Mouse (Mus musculus): ENCODE data around the gene Pskh1. TPM values are rescaled to one million over a fixed set of nuclear protein-coding genes. Genes with fewer than 3 reads are reported as not detected.

Gene Pskh1
- total RNA-seq, 2 experiments from 2014 or later = 6.6 to 8.7 TPM

DNA sequence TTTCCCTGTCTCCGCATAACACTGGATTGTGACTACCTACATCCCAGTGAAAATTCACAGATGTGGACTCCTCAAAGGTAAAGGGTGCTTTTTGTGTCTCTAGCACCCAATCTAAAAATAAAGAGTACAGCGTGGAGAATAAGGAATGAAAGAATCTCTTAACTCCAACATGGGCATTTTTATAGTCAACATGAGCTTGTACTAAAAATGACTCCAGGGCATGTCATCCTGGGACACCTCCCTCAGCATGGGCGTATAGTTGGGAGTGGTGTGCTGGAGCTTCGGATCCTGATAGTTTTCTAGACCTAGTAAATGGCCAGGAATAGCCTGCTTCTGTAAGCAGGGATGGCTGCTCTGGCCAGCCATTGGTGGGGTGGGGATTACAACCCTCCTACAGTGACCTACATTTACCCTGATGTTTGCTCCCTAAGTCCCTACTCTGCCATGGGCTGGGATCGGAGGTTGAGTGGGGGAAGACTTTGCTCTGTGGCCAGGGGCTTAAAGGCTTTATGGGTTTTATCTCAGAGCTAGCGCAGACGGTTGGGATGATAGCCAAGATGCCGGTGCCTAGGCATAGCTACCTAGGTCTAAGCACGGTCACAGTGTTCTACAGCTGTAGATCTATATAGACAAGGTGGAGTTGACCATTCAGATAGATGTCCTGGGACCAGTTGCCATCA lies 2.3 kb upstream of the Pskh1 start:
- DNase-seq (ENCODE audit: extremely low spot score in 1 of 2, low spot score in 2 of 2) = no peak
- H3K27ac ChIP-seq = no peak overlapping the region
- TF ChIP-seq CTCF (IDR thresholded peaks at IDR 0.05) = no peak
- intact Hi-C loops (cut with DNase I) = no loop called here
- no peak overlapping the region for H3K4me3 ChIP-seq

DNA sequence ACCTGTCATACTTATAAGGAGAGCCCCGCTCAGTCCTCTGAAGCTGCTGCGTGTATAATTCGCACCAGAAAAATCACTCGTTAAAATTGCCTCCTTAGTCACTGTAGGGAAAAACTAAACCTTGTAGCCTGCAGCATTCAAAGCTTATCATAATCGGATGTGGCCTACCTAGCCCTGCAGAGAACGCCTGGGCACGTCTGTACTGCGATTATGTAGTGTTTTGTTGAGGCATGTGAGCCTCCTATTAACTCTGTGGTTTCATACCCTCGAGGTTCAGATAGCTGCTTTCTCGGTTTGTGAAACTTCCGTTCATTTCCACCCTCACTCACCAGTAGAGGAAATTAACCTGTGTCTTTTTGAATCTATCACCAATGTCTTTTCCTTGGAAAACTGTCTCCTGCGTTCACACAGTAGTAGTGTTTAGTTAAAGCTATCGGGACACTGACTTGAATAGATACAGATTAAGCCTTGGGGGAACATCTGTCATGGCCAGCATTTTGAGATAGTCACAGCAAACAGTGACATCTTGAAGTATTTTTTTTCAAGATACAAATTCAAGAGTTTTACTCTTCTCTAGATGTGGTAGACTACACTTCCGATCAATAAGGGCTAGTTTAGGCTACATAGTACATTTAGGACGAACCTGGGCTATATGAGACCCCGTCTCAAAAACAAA lies 838 bp downstream of the Pskh1 start:
- H3K27ac ChIP-seq = peak overlapping the region; percentile 97
- no peak for DNase-seq (ENCODE audit: extremely low spot score in 1 of 2, low spot score in 2 of 2)
- TF ChIP-seq CTCF (IDR thresholded peaks at IDR 0.05) = no peak
- intact Hi-C loops (cut with DNase I) = loop anchor here (2.0 kb wide), 1 partner anchor 110 kb away; the partner anchor contains the start of gene Ddx28
- H3K4me3 ChIP-seq = peak overlapping the region; percentile 98

DNA sequence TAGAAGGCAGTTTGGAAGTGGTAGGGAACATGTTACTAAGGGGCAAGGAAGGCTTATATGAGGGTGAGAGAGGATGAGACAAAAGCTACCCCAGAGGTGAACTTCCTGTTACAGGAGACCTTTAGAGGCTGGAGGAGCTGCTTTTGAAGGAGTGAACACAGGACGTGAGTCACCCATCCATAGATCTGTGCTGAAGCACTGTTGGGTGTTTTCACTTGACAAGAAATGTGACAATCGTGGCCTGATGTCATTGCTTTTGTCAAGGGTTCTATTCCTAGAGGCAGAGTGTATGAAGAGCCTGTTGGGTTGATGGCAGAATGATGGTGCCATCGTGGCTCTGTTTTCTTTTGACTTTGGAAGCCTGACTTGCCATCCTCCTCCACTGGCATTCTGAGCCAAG lies 19.1 kb downstream of the Pskh1 start:
- intact Hi-C loops (cut with DNase I) = no loop called here
- no peak for TF ChIP-seq CTCF (IDR thresholded peaks at IDR 0.05)
- peak in 1 of 2 experiments; percentile 20 for DNase-seq (ENCODE audit: extremely low spot score in 1 of 2, low spot score in 2 of 2)
- peak overlapping the region; percentile 38; the same call in 1 of the 2 replicates for H3K27ac ChIP-seq
- no peak overlapping the region for H3K4me3 ChIP-seq

DNA sequence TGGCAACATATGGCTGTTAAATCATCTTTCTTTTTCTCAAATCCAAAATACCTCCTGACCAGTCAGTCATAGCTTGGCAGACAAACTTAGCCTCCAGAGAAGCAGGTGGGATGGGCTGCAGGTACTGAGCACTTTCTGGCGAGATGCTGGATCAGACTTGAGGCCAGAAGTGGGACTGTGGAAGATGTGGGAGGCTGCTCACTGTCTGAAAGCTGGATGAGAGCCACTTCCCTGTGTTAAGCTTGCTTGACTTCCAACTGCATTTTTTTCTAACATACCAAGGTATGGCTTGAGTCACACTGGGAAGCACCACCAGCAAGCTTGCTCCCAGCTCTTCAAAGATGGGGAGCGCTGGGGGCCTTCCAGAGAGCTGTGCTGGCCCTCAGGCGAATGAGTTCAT lies 24.9 kb downstream of the Pskh1 start:
- peak overlapping the region; percentile 80 for H3K27ac ChIP-seq

GRCm38 (mm10) chr8:105930602-105931001 lies 30.4 kb downstream of the Pskh1 start:
- peak overlapping the region; percentile 82 for H3K27ac ChIP-seq
- intact Hi-C loops (cut with DNase I) = loop anchor here (1.0 to 2.0 kb wide), 4 partner anchors 38 to 216 kb away; partner anchors contain the start of genes Nrn1l and Thap11
- DNase-seq (ENCODE audit: extremely low spot score in 1 of 2, low spot score in 2 of 2) = peak; percentile 74 to 92
- peak; percentile 92 for TF ChIP-seq CTCF (IDR thresholded peaks at IDR 0.05)
- no peak overlapping the region for H3K4me3 ChIP-seq

More for the DNA sequence above, 24.9 kb downstream of the Pskh1 start:
- H3K4me3 ChIP-seq = no peak overlapping the region
- intact Hi-C loops (cut with DNase I) = no loop called here
- no peak for TF ChIP-seq CTCF (IDR thresholded peaks at IDR 0.05)
- no peak for DNase-seq (ENCODE audit: extremely low spot score in 1 of 2, low spot score in 2 of 2)

DNA sequence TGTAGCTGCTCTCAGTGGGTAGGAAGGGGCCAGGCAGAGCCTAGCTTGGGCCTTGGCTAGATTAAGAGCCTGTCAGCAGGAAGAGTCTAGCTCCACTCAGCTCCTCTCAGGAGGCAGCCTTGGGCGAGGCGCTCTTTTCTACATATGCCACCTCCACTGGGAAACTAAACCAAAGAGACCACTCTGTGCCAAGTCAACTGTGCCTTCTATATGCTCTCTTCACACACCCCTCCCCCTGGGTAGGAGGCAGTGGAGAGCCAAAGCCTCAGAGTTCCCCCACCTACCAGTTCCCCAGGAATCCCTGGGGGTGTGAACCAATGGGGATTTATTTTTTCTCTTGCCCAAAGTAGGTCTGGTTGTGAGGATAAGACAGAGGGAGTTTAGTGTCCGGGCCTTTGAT lies 31.0 kb downstream of the Pskh1 start:
- no peak for TF ChIP-seq CTCF (IDR thresholded peaks at IDR 0.05)
- Histone ChIP-seq H3K4me3 (no peak overlapping the region), H3K27ac (peak overlapping the region; percentile 82)
- no peak for DNase-seq (ENCODE audit: extremely low spot score in 1 of 2, low spot score in 2 of 2)
- intact Hi-C loops (cut with DNase I) = loop anchor here (2.0 kb wide), 3 partner anchors 38 to 96 kb away; partner anchors contain the start of genes Nrn1l and Thap11

DNA sequence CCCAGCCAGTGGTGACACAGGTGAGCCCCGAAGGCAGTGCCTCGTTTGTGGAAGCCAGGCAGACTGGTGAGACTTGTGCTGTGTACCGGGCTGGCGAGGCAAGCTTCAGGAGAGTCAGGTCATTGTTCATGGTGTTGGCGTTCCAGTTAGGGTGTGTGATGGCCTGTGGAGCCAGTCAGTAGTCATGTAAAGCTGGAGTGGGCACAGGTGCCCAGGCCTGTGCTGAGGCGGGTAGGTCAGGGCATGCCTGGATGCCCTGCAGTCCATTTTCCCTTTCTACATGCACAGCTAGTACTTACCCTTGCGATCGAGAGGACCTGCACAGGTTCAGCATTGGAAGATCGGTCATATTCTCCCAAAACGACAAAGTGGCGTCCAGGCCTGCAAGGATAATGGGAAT lies 32.3 kb downstream of the Pskh1 start:
- intact Hi-C loops (cut with DNase I) = no loop called here
- Histone ChIP-seq H3K27ac (no peak overlapping the region), H3K4me3 (no peak overlapping the region)
- no peak for DNase-seq (ENCODE audit: extremely low spot score in 1 of 2, low spot score in 2 of 2)
- no peak for TF ChIP-seq CTCF (IDR thresholded peaks at IDR 0.05)

DNA sequence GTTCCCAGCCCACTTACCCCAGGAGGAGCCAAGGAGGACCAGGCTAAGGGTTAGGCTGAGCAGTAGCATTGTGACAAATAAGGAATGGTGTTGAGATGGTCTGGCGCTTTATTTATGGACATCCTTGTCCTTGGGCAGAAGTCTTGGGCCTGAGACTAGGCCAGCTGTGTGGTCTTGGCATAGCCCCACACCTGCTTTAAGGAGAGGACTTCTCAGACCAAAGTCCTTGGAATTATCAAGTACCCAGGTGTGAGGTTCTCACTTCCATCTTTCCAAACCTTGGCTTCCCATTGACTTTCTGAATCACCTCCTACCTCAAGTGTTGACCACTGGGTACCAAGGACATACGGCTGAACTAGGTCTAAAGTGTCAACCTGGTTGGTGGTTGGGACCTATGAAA lies 33.5 kb downstream of the Pskh1 start, which contains the start of gene Ctrl:
Ctrl (minus strand) TSS at position 101 of the 400 bp plus-strand sequence.
- intact Hi-C loops (cut with DNase I) = no loop called here
- no peak within 1 kb of the TSS for H3K4me3 ChIP-seq
- no peak for DNase-seq (ENCODE audit: extremely low spot score in 1 of 2, low spot score in 2 of 2)
- H3K27ac ChIP-seq = no peak within 1 kb of the TSS
- TF ChIP-seq CTCF (IDR thresholded peaks at IDR 0.05) = no peak

DNA sequence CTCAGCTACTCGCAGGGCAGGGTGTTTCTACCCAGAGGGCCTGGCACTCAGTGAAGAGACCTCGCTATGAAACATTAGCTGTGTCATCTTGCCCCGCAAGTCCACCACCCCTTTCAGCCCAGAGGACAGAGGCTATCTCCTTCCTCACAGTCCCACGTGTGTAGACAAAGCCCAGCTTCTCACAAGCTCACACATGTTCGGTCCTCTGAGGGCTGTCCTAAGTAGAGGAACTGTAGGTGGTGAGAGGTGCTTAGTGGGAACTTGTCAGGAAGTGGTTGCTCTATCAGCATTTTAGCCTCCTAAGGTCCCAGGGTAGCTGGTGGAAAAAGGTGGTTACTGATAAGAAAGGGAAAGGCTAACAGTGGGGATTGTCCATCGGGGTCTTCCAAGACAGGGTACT lies 34.9 kb downstream of the Pskh1 start:
- H3K27ac ChIP-seq = no peak overlapping the region
- no peak overlapping the region for H3K4me3 ChIP-seq
- no peak for DNase-seq (ENCODE audit: extremely low spot score in 1 of 2, low spot score in 2 of 2)
- intact Hi-C loops (cut with DNase I) = no loop called here
- TF ChIP-seq CTCF (IDR thresholded peaks at IDR 0.05) = no peak

GRCm38 (mm10) chr8:105935863-105936603 lies 35.8 kb downstream of the Pskh1 start:
- intact Hi-C loops (cut with DNase I) = no loop called here
- no peak for DNase-seq (ENCODE audit: extremely low spot score in 1 of 2, low spot score in 2 of 2)
- TF ChIP-seq CTCF (IDR thresholded peaks at IDR 0.05) = no peak
- Histone ChIP-seq H3K27ac (peak overlapping the region; percentile 98), H3K4me3 (peak overlapping the region; percentile 70)

- H3K27ac ChIP-seq = peak overlapping the region; percentile 98
- intact Hi-C loops (cut with DNase I) = no loop called here
- no peak for TF ChIP-seq CTCF (IDR thresholded peaks at IDR 0.05)
Measured at GRCm38 (mm10) chr8:105936866-105937475, 36.7 kb downstream of the Pskh1 start.

More at GRCm38 (mm10) chr8:105936866-105937475, 36.7 kb downstream of the Pskh1 start:
- H3K4me3 ChIP-seq = peak overlapping the region; percentile 70
- DNase-seq (ENCODE audit: extremely low spot score in 1 of 2, low spot score in 2 of 2) = peak; percentile 84 to 86

Data from left cerebral cortex, adult 2 months (tissue).